Mouse (Mus musculus): Measurements from ENCODE around the gene Fam216b. TPM values are rescaled to one million over a fixed set of nuclear protein-coding genes. Genes with fewer than 3 reads are reported as not detected.

Fam216b gene
- polyA plus RNA-seq, 1 experiment = not detected

DNA sequence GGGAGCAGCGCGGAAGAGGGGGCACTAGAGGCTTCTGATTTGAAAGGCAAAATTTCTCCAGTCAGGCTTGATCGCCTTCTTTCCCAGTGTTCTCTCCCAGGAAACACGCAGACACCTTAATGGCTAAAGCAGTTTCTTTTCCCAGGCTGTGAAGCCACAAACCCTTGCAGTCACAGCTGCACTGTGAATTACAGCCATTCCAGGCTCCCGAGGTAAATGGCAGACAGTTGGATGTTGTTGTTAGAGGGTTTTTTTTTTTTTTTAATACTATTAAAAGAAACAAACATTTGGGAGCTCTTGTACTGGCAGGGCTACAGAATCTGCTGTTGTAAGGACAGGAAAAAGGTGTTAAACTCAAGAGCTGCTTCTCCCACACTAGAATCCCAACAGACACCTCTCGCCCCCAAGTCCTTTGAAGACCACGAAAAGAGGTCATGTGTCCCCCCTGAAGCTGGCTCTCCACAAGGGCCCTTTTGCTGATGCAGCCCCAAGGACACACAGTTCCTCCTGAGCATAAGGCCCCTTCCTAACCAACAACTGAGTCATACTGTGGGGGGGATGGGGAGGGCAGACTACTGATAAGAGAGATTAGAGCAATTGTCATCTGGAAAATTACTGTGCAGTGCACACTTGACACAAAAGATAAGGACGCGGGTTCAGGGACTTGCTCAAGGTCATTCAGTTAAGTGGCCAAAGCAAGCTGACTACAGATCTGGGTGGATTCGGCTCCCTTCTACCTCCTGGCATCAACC, 30.8 kb upstream of the Fam216b start:
- Histone ChIP-seq H3K36me3 (ENCODE audit: control insufficient read depth, insufficient read depth) (no peaks in the 10 kb centered on the region), H3K4me2 (ENCODE audit: low read depth) (no peak overlapping the region), H3ac (ENCODE audit: control insufficient read depth, insufficient read length) (no peak overlapping the region), H3K4me3 (no peak overlapping the region), H3K79me2 (ENCODE audit: control insufficient read depth, insufficient read depth) (no peaks in the 10 kb centered on the region), H3K27me3 (ENCODE audit: control insufficient read depth, insufficient read depth, insufficient read length) (no peaks in the 10 kb centered on the region)
- TF ChIP-seq SRF (IDR thresholded peaks at IDR 0.05; ENCODE audit: control insufficient read depth, insufficient read length, low read depth) (no peak), POLR2A (IDR thresholded peaks at IDR 0.05; ENCODE audit: insufficient read length, low read depth) (no peak), CEBPB (IDR thresholded peaks at IDR 0.05; ENCODE audit: insufficient read depth, poor library complexity, severe bottlenecking) (no peak), MYOD1 (IDR thresholded peaks at IDR 0.05; ENCODE audit: control insufficient read depth in 1 of 3, insufficient read length in 2 of 3, low read depth in 2 of 3) (peak; percentile 17 to 70 (median 37)), TCF12 (IDR thresholded peaks at IDR 0.05; ENCODE audit: insufficient read depth, poor library complexity, severe bottlenecking) (peak; percentile 30), USF1 (IDR thresholded peaks at IDR 0.05; ENCODE audit: low read depth) (no peak), REST (IDR thresholded peaks at IDR 0.05; ENCODE audit: insufficient read depth, insufficient read length) (no peak), MAX (IDR thresholded peaks at IDR 0.05; ENCODE audit: low read depth) (no peak), E2F4 (IDR thresholded peaks at IDR 0.05; ENCODE audit: insufficient read depth) (no peak), MYOG (IDR thresholded peaks at IDR 0.05; ENCODE audit: control insufficient read depth in 1 of 3, insufficient read depth in 1 of 3, insufficient read length in 2 of 3, low read depth in 2 of 3) (peak in 2 of 3 experiments; percentile 76 to 88), POLR2AphosphoS2 (IDR thresholded peaks at IDR 0.05; ENCODE audit: insufficient read length, low read depth) (no peak), TCF3 (IDR thresholded peaks at IDR 0.05; ENCODE audit: insufficient read length, low read depth) (no peak)

DNA sequence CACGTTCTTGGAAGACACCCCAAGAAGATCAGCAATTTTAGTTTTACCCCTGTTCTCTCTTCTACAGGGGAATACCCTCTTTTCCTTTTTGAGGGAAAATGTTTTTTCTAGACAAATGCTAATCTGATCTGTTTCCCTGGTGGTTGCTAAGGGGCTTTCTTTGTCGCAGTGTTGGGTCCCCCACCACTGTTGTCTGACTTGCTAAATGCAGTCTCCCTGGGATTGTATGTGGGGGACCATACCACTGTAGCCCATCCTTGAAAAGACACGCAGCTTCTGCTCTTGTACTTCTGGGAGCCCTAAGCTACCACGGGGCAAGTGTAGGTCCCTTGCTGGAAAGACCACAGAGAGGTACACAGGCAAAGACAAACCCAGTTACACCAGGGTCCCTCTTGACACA, 28.9 kb upstream of the Fam216b start:
- H3ac ChIP-seq (ENCODE audit: control insufficient read depth, insufficient read length) = no peak overlapping the region
- TF ChIP-seq REST (IDR thresholded peaks at IDR 0.05; ENCODE audit: insufficient read depth, insufficient read length) = no peak
- no peak for TF ChIP-seq TCF3 (IDR thresholded peaks at IDR 0.05; ENCODE audit: insufficient read length, low read depth)
- no peak for TF ChIP-seq CEBPB (IDR thresholded peaks at IDR 0.05; ENCODE audit: insufficient read depth, poor library complexity, severe bottlenecking)
- TF ChIP-seq MYOG (IDR thresholded peaks at IDR 0.05; ENCODE audit: control insufficient read depth in 1 of 3, insufficient read depth in 1 of 3, insufficient read length in 2 of 3, low read depth in 2 of 3) = no peak
- no peak for TF ChIP-seq E2F4 (IDR thresholded peaks at IDR 0.05; ENCODE audit: insufficient read depth)
- no peak overlapping the region for H3K4me2 ChIP-seq (ENCODE audit: low read depth)

DNA sequence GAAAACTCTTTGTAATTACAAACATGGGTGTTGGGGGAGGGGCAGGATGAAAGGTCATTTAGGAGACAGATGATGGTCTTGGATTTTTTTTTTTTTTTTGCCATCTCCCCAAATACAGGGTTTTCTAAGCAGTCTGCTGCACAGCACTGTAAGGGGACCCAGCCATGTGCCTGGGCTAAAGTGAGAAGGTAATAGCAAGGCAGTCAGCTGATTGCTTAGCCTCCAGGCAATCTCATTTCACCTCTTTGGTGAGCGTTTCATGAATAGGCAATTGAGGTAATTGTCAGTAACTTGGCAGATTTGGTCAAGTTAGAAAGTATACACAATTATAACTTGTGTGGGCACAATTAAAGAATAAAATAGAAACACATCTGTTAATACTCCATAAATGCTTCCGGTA, 28.5 kb upstream of the Fam216b start:
- H3K36me3 ChIP-seq (ENCODE audit: control insufficient read depth, insufficient read depth) = no peaks in the 10 kb centered on the region
- no peaks in the 10 kb centered on the region for H3K79me2 ChIP-seq (ENCODE audit: control insufficient read depth, insufficient read depth)
- no peak overlapping the region for H3K4me2 ChIP-seq (ENCODE audit: low read depth)
- no peak overlapping the region for H3K4me3 ChIP-seq
- no peaks in the 10 kb centered on the region for H3K27me3 ChIP-seq (ENCODE audit: control insufficient read depth, insufficient read depth, insufficient read length)
- TF ChIP-seq POLR2AphosphoS2 (IDR thresholded peaks at IDR 0.05; ENCODE audit: insufficient read length, low read depth) (no peak), MYOD1 (IDR thresholded peaks at IDR 0.05; ENCODE audit: control insufficient read depth in 1 of 3, insufficient read length in 2 of 3, low read depth in 2 of 3) (no peak), SRF (IDR thresholded peaks at IDR 0.05; ENCODE audit: control insufficient read depth, insufficient read length, low read depth) (no peak), CEBPB (IDR thresholded peaks at IDR 0.05; ENCODE audit: insufficient read depth, poor library complexity, severe bottlenecking) (no peak), TCF12 (IDR thresholded peaks at IDR 0.05; ENCODE audit: insufficient read depth, poor library complexity, severe bottlenecking) (no peak), MYOG (IDR thresholded peaks at IDR 0.05; ENCODE audit: control insufficient read depth in 1 of 3, insufficient read depth in 1 of 3, insufficient read length in 2 of 3, low read depth in 2 of 3) (no peak), POLR2A (IDR thresholded peaks at IDR 0.05; ENCODE audit: insufficient read length, low read depth) (no peak), TCF3 (IDR thresholded peaks at IDR 0.05; ENCODE audit: insufficient read length, low read depth) (no peak), USF1 (IDR thresholded peaks at IDR 0.05; ENCODE audit: low read depth) (no peak), REST (IDR thresholded peaks at IDR 0.05; ENCODE audit: insufficient read depth, insufficient read length) (no peak)
- H3ac ChIP-seq (ENCODE audit: control insufficient read depth, insufficient read length) = no peak overlapping the region

More for the DNA sequence above, 28.9 kb upstream of the Fam216b start:
- H3K4me3 ChIP-seq = no peak overlapping the region
- no peaks in the 10 kb centered on the region for H3K27me3 ChIP-seq (ENCODE audit: control insufficient read depth, insufficient read depth, insufficient read length)
- H3K79me2 ChIP-seq (ENCODE audit: control insufficient read depth, insufficient read depth) = no peaks in the 10 kb centered on the region
- H3K36me3 ChIP-seq (ENCODE audit: control insufficient read depth, insufficient read depth) = no peaks in the 10 kb centered on the region

DNA sequence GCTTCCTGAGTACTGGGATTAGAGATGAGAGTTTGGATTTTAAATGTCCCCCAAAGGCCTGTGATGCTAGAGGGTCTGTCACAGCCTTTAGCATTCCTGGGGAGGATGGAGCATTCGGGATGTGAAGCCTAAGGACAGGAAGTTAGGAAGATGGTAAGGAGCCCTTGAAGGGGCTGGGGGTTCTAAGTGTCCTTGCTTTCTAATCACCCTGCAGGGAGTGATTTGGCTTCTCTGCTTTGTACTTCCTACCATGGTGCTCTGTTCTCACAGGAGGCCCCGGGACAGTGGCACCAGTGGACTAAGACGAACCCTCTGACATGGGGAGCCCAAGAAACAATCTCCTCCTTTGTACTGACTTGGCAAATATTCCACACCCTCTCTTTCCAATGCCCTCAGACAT, 23.7 kb upstream of the Fam216b start:
- Histone ChIP-seq H3ac (ENCODE audit: control insufficient read depth, insufficient read length) (no peak overlapping the region), H3K4me2 (ENCODE audit: low read depth) (no peak overlapping the region), H3K4me3 (no peak overlapping the region), H3K36me3 (ENCODE audit: control insufficient read depth, insufficient read depth) (no peaks in the 10 kb centered on the region), H3K79me2 (ENCODE audit: control insufficient read depth, insufficient read depth) (no peaks in the 10 kb centered on the region), H3K27me3 (ENCODE audit: control insufficient read depth, insufficient read depth, insufficient read length) (no peaks in the 10 kb centered on the region)
- no peak for TF ChIP-seq POLR2AphosphoS2 (IDR thresholded peaks at IDR 0.05; ENCODE audit: insufficient read length, low read depth)
- no peak for TF ChIP-seq MYOD1 (IDR thresholded peaks at IDR 0.05; ENCODE audit: control insufficient read depth in 1 of 3, insufficient read length in 2 of 3, low read depth in 2 of 3)

DNA sequence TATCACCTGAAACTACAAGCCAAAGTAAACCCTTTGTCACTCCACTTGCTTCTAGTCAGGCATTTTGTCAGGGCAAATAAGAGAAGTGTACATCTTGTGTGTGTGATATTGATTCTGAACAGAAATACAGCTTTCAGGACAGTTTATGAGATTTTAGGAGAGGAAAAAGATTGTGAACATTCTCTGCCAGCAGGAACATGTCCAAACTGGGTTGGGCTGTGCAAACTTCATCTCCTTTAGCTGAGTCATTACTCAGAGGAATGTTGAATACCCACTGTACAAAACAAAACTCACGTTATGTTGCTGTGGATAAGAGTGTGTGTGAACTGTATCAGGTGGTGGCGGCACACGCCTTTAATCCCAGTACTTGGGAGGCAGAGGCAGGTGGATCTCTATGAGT, 22.1 kb upstream of the Fam216b start:
- TF ChIP-seq E2F4 (IDR thresholded peaks at IDR 0.05; ENCODE audit: insufficient read depth) = no peak
- TF ChIP-seq MAX (IDR thresholded peaks at IDR 0.05; ENCODE audit: low read depth) = no peak
- TF ChIP-seq REST (IDR thresholded peaks at IDR 0.05; ENCODE audit: insufficient read depth, insufficient read length) = no peak
- no peak for TF ChIP-seq TCF3 (IDR thresholded peaks at IDR 0.05; ENCODE audit: insufficient read length, low read depth)
- TF ChIP-seq SRF (IDR thresholded peaks at IDR 0.05; ENCODE audit: control insufficient read depth, insufficient read length, low read depth) = no peak
- no peak overlapping the region for H3K4me2 ChIP-seq (ENCODE audit: low read depth)
- H3K27me3 ChIP-seq (ENCODE audit: control insufficient read depth, insufficient read depth, insufficient read length) = no peaks in the 10 kb centered on the region
- H3K79me2 ChIP-seq (ENCODE audit: control insufficient read depth, insufficient read depth) = no peaks in the 10 kb centered on the region
- H3K4me3 ChIP-seq = no peak overlapping the region
- H3K36me3 ChIP-seq (ENCODE audit: control insufficient read depth, insufficient read depth) = no peaks in the 10 kb centered on the region
- H3ac ChIP-seq (ENCODE audit: control insufficient read depth, insufficient read length) = no peak overlapping the region

All from myocyte (in vitro differentiated cells).